Mouse (Mus musculus) embryonic facial prominence, embryonic 10.5 days (tissue): Measurements from ENCODE around the gene Galnt14. TPM values are rescaled to one million over a fixed set of nuclear protein-coding genes. Genes with fewer than 3 reads are reported as not detected.

Experiments
- DNase-seq: peaks from one replicate; pipeline ENCODE4 v3.0.0-alpha.2; 2017; ENCODE audit warnings: low spot score
- H3K27ac ChIP-seq: fragments of 300-500 bp; sonication (generic); replicated peaks from 2 replicates; pipeline ENCODE4 v1.5.1; 2016; ENCODE audit warnings: mild to moderate bottlenecking
- H3K27me3 ChIP-seq: fragments of 300-500 bp; sonication (generic); replicated peaks from 2 replicates; pipeline ENCODE4 v1.6.1; 2016; ENCODE audit warnings: low read depth, mild to moderate bottlenecking; ENCODE audit not compliant: poor library complexity, severe bottlenecking
- H3K36me3 ChIP-seq: fragments of 300-500 bp; sonication (generic); replicated peaks from 2 replicates; pipeline ENCODE4 v1.6.1; 2016; ENCODE audit warnings: mild to moderate bottlenecking, moderate library complexity
- H3K4me1 ChIP-seq: fragments of 300-500 bp; sonication (generic); 2 replicates; pipeline ENCODE4 v1.6.1; 2016
- H3K4me3 ChIP-seq: fragments of 300-500 bp; sonication (generic); 2 replicates; pipeline ENCODE4 v1.5.1; 2016; ENCODE audit warnings: mild to moderate bottlenecking, moderate library complexity
- H3K9me3 ChIP-seq: fragments of 300-500 bp; sonication (generic); 2 replicates; pipeline ENCODE4 v1.6.1; 2016; ENCODE audit warnings: mild to moderate bottlenecking
- WGBS: fragments of 180-500 bp; shearing (Covaris S2); methylation state at CpG from one replicate; pipeline ENCODE4 v1.1.7; 2016; 5-methylcytosine and 5-hydroxymethylcytosine counted together
- polyA plus RNA-seq: library from polyadenylated mRNA; unstranded; fragments of >200 nt; fragmentation: Nextera tagmentation; extraction: Ambion mirVana; gene quantifications from 2 replicates; pipeline ENCODE4 v1.2.1, GENCODE M21; 2016

The Galnt14 gene
- polyA plus RNA-seq, 1 experiment from 2014 or later = 1.9 TPM

GRCm38 (mm10) chr17:73456551-73456950, 253.7 kb downstream of the Galnt14 start:
- no peak for DNase-seq
- no peaks in the 10 kb centered on the region for H3K27me3 ChIP-seq
- WGBS = 83% methylated on average over 2 of the region's 2 CpGs

DNA sequence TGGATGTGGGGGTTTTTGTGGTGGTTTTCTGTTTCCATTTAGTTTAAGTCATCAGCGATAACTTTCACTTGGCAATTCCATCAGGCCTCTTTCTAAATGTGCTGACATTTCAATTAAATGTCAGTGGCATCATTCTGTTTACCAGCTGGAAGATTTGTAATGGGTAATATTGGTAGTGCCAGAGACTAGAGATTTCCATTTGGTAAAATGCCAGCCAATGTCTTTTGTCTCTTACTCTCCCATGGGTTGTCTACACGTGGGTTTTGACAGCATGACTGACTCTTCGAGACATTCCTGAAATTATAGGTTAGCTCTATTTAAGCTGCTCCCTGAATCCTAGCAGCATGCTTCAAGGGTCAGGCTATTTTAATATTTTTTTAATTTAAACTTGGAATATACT, 256.6 kb downstream of the Galnt14 start:
- no peaks in the 10 kb centered on the region for H3K27me3 ChIP-seq
- no peak overlapping the region for H3K27ac ChIP-seq
- no peaks in the 10 kb centered on the region for H3K4me1 ChIP-seq
- H3K36me3 ChIP-seq = no peaks in the 10 kb centered on the region
- no peak overlapping the region for H3K4me3 ChIP-seq
- no peak for DNase-seq
- WGBS = 87% methylated on average over 3 of the region's 3 CpGs
- H3K9me3 ChIP-seq = no peaks in the 10 kb centered on the region

More at GRCm38 (mm10) chr17:73456551-73456950, 253.7 kb downstream of the Galnt14 start:
- no peak overlapping the region for H3K4me3 ChIP-seq
- no peaks in the 10 kb centered on the region for H3K36me3 ChIP-seq
- no peak overlapping the region for H3K27ac ChIP-seq
- no peaks in the 10 kb centered on the region for H3K4me1 ChIP-seq
- H3K9me3 ChIP-seq = no peaks in the 10 kb centered on the region

GRCm38 (mm10) chr17:73452151-73452760, 258.0 kb downstream of the Galnt14 start:
- H3K27ac ChIP-seq = no peak overlapping the region
- H3K27me3 ChIP-seq = no peaks in the 10 kb centered on the region
- no peak for DNase-seq
- WGBS = 86% methylated on average over 4 of the region's 4 CpGs
- no peaks in the 10 kb centered on the region for H3K9me3 ChIP-seq
- H3K4me1 ChIP-seq = no peaks in the 10 kb centered on the region
- no peaks in the 10 kb centered on the region for H3K36me3 ChIP-seq
- no peak overlapping the region for H3K4me3 ChIP-seq

DNA sequence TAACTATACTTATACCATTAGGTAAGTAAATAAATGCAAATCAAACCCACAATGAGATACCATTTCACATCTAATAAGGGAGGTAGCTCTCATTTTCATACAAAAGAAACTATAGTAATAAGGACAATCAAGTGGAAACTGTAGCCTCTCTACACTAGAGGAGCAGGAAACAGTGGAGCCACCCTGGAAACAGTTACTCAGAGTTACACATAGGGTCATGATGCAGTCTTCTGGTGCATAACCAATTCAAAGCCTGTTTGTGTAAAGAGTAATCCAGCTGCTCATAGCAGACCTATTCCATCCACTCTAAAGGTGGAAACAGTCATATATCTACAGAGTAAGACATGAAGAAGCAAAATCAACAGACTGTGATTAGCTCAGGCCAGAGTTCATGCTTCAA, 261.1 kb downstream of the Galnt14 start:
- DNase-seq = no peak
- no peaks in the 10 kb centered on the region for H3K27me3 ChIP-seq
- no peaks in the 10 kb centered on the region for H3K4me1 ChIP-seq
- no peaks in the 10 kb centered on the region for H3K36me3 ChIP-seq
- H3K4me3 ChIP-seq = no peak overlapping the region
- no peaks in the 10 kb centered on the region for H3K9me3 ChIP-seq
- H3K27ac ChIP-seq = no peak overlapping the region

Other genes with a start within 250 kb of the Galnt14 start
- 8.9 and 9.6 TPM in 2 replicates for gene Ehd3, start 93.7 kb upstream of the Galnt14 start, polyA plus RNA-seq
- gene Xdh, start 239.7 kb upstream of the Galnt14 start, polyA plus RNA-seq = 0.06 and 0.26 TPM in 2 replicates